ENCODE assay signal across 26 mouse cellular contexts in genomic region chr6:57768948-57769525, GRCm38 (mm10). TPM values are rescaled to one million over a fixed set of nuclear protein-coding genes. Genes with fewer than 3 reads are reported as not detected.
DNase-seq lines count a peak whose midpoint lies in the region; ATAC-seq lines count a peak whose summit lies in the region.
"Had no signal": no experiment of that assay in that cellular context is flagged by ENCODE, and none has a peak within 500 bp of the region (broad histone marks: within the 10 kb centered on the region; RNA-seq: fewer than 3 reads in every experiment).

No protein-coding gene starts in this region.

- peak; percentile 47; the same call in 1 of the 2 replicates for ATAC-seq in intestine, embryonic 16.5 days
- ATAC-seq in intestine, embryonic 15.5 days, result no peak
- ATAC-seq: hindbrain, postnatal 0 days had no signal

- no peaks in the 10 kb centered on the region for H3K27me3 ChIP-seq in intestine, embryonic 16.5 days (replicated peaks; ENCODE audit: control insufficient read depth, insufficient read depth, low read length)
- H3K27me3 ChIP-seq in intestine, embryonic 15.5 days (replicated peaks), result no peaks in the 10 kb centered on the region
- H3K27me3 ChIP-seq: CH12.LX; forebrain, embryonic 12.5 days; neural tube, embryonic 12.5 days had no signal

- no peak overlapping the region for H3K4me3 ChIP-seq in intestine, embryonic 16.5 days (ENCODE audit: low read length)
- no peak overlapping the region for H3K4me3 ChIP-seq in intestine, embryonic 15.5 days (replicated peaks)
- no peak overlapping the region for H3K4me3 ChIP-seq in macrophage (ENCODE audit: inconsistent target)
- H3K4me3 ChIP-seq: embryonic facial prominence, embryonic 10.5 days; forebrain, embryonic 12.5 days; heart, embryonic 10.5 days; hindbrain, embryonic 10.5 days; left cerebral cortex, adult 2 months; limb, embryonic 10.5 days; neural tube, embryonic 12.5 days had no signal

- no peak overlapping the region for H3K9ac ChIP-seq in intestine, embryonic 16.5 days (ENCODE audit: low read depth, low read length)
- H3K9ac ChIP-seq in intestine, embryonic 15.5 days, result no peak overlapping the region
- H3K9ac ChIP-seq: forebrain, embryonic 12.5 days; lung, embryonic 14.5 days; neural tube, embryonic 12.5 days had no signal

- H3K27ac ChIP-seq in intestine, embryonic 16.5 days (ENCODE audit: low read length), result no peak overlapping the region
- H3K27ac ChIP-seq in intestine, embryonic 15.5 days, result no peak overlapping the region
- H3K27ac ChIP-seq in macrophage, result 0 out of 2 replicates have a peak overlapping the region, but pooled peaks have one; percentile 10
- H3K27ac ChIP-seq: embryonic facial prominence, embryonic 10.5 days; forebrain, embryonic 12.5 days; heart, embryonic 10.5 days; hindbrain, embryonic 10.5 days; hindbrain, postnatal 0 days; left cerebral cortex, adult 2 months; limb, embryonic 10.5 days; neural tube, embryonic 12.5 days had no signal

- peak; percentile 94 for DNase-seq in 416B (ENCODE audit: low read depth)
- DNase-seq in induced T-regulatory cell, adult 2 months (ENCODE audit: low read depth), result peak; percentile 10
- no peak for DNase-seq in cerebellum, postnatal 10 days
- DNase-seq in right cerebral cortex, postnatal 25 days, result no peak
- no peak for DNase-seq in right cerebral cortex, adult 18-20 months
- DNase-seq: adrenal gland, postnatal 25 days; cerebellum, adult 11-12 months; cerebellum, postnatal 36 days; gastrocnemius, postnatal 10 days; kidney, adult 8-10 months; kidney, postnatal 4 days; layer of hippocampus, adult 9-11 months; lung, embryonic 14.5 days; thymus, adult 2 months had no signal

- no peak overlapping the region for H3K4me2 ChIP-seq in intestine, embryonic 16.5 days (ENCODE audit: low read depth, low read length)
- no peak overlapping the region for H3K4me2 ChIP-seq in intestine, embryonic 15.5 days (replicated peaks)
- H3K4me2 ChIP-seq: forebrain, embryonic 12.5 days; lung, embryonic 14.5 days; neural tube, embryonic 12.5 days had no signal

- WGBS in intestine, embryonic 16.5 days, result 62% methylated on average over 7 of the region's 7 CpGs
- WGBS in intestine, embryonic 15.5 days, result 69% methylated on average over 7 of the region's 7 CpGs
- 13% methylated on average over 7 of the region's 7 CpGs for WGBS in macrophage (ENCODE audit: missing documents)

- no peaks in the 10 kb centered on the region for H3K4me1 ChIP-seq in intestine, embryonic 16.5 days (ENCODE audit: control insufficient read depth, insufficient read depth, low read length)
- H3K4me1 ChIP-seq in intestine, embryonic 15.5 days (replicated peaks), result no peaks in the 10 kb centered on the region
- H3K4me1 ChIP-seq: embryonic facial prominence, embryonic 10.5 days; forebrain, embryonic 12.5 days; hindbrain, embryonic 10.5 days; limb, embryonic 10.5 days; neural tube, embryonic 12.5 days had no signal

- no peaks in the 10 kb centered on the region for H3K9me3 ChIP-seq in intestine, embryonic 16.5 days (ENCODE audit: control insufficient read depth, low read length)
- no peaks in the 10 kb centered on the region for H3K9me3 ChIP-seq in intestine, embryonic 15.5 days
- H3K9me3 ChIP-seq: embryonic facial prominence, embryonic 10.5 days; forebrain, embryonic 12.5 days; heart, embryonic 10.5 days; hindbrain, embryonic 10.5 days; limb, embryonic 10.5 days; neural tube, embryonic 12.5 days had no signal

- no peaks in the 10 kb centered on the region for H3K79me2 ChIP-seq in macrophage (ENCODE audit: inconsistent target)

- no peaks in the 10 kb centered on the region for H3K36me3 ChIP-seq in intestine, embryonic 16.5 days (ENCODE audit: control insufficient read depth, insufficient read depth, low read length)
- no peaks in the 10 kb centered on the region for H3K36me3 ChIP-seq in intestine, embryonic 15.5 days
- no peaks in the 10 kb centered on the region for H3K36me3 ChIP-seq in macrophage (ENCODE audit: inconsistent target)

RNA-seq across cellular contexts. Expression of gene Vopp1, which starts 55.9 kb away (rescaled TPM):
- polyA plus RNA-seq in intestine, embryonic 16.5 days (2015; fragmentation: Nextera tagmentation; extraction: Ambion mirVana), result 23.5 and 24.9 TPM in 2 replicates
- 30.9 and 32.3 TPM in 2 replicates for polyA plus RNA-seq in intestine, embryonic 15.5 days (2015; fragmentation: Nextera tagmentation; extraction: Ambion mirVana)
- 10 to 100 TPM in 19 of 26 experiments, 1 to 10 TPM in 7; 2.7 to 85.0 (median 11.8) TPM for total RNA-seq in macrophage (2018; cell fraction: chromatin; rRNA removed)
- 10 to 100 TPM; 23.8 to 48.7 (median 30.3) TPM for total RNA-seq in macrophage (2018; cell fraction: cytosol; rRNA removed)
- total RNA-seq in macrophage (2018; cell fraction: nucleus; rRNA removed), result 100 to 1,000 TPM in 1 of 26 experiments, 10 to 100 TPM in 25; 17.4 to 108 (median 28.0) TPM
- polyA plus RNA-seq in macrophage (2018), result 28.8 to 38.0 TPM (median 31.5 TPM) in 3 replicates
- total RNA-seq: CH12.LX had no signal

Comparison
In these comparisons a context has a peak if more than half of its experiments do, and no peak if none do; other contexts are left out.
1. DNase-seq: peak in 416B (single experiment) and induced T-regulatory cell, adult 2 months (single experiment); none in cerebellum, postnatal 10 days (0 of 2), right cerebral cortex, postnatal 25 days (single experiment) and right cerebral cortex, adult 18-20 months (single experiment).